Mouse (Mus musculus) megakaryocyte, embryonic 14.5 days (primary cell): ENCODE measurements at regions not wholly inside any gene's neighbourhood (a gene's known extent, or its start where the extent isn't known, plus 50 kb on each side); places are given as distances from the start of the nearest gene placed in this dataset.

Experiments used
- FLI1 ChIP-seq: IDR thresholded peaks from 2 replicates; pipeline ENCODE4 v1.6.1; 2012; ENCODE audit warnings: low read length, inconsistent platforms, mixed read lengths
- GATA1 ChIP-seq: IDR thresholded peaks from 3 replicates; pipeline ENCODE4 v1.6.1; 2012; ENCODE audit warnings: mixed read lengths, low read length, inconsistent platforms, borderline replicate concordance

- TF ChIP-seq GATA1 (no peak), FLI1 (no peak)
Observed at GRCm38 (mm10) chr15:68451971-68452370, 1951.3 kb upstream of the Lrrc6 start.
